Mouse (Mus musculus) adrenal gland, adult (tissue): ENCODE measurements around the gene Gm20388.

Source experiments
- DNase-seq, 2 experiments: peaks; one replicate each; pipeline ENCODE4 v3.0.0; 2022 to 2023; ENCODE audit warnings: low spot score in 1 of 2; ENCODE audit not compliant: inconsistent age in 2 of 2

The Gm20388 gene

GRCm38 (mm10) chr8:121809524-121810155 is 1899.0 kb downstream of the Gm20388 start:
- DNase-seq: peak; percentile 60 to 62

GRCm38 (mm10) chr8:121811502-121811901 is 1900.9 kb downstream of the Gm20388 start:
- DNase-seq: no peak

- DNase-seq: peak in 1 of 2 experiments; percentile 49
Measured at GRCm38 (mm10) chr8:121811931-121812570, 1901.4 kb downstream of the Gm20388 start.

- no peak for DNase-seq
Measured at GRCm38 (mm10) chr8:121818226-121818625, 1907.6 kb downstream of the Gm20388 start.

- DNase-seq: no peak
Measured at GRCm38 (mm10) chr8:121820840-121821239, 1910.2 kb downstream of the Gm20388 start.

- no peak for DNase-seq
Measured at GRCm38 (mm10) chr8:121821320-121821719, 1910.7 kb downstream of the Gm20388 start.

GRCm38 (mm10) chr8:121821770-121822169 is 1911.1 kb downstream of the Gm20388 start:
- DNase-seq: no peak

GRCm38 (mm10) chr8:121827726-121828125 is 1917.1 kb downstream of the Gm20388 start:
- DNase-seq: no peak

GRCm38 (mm10) chr8:121828376-121829023 is 1917.9 kb downstream of the Gm20388 start:
- DNase-seq: no peak

GRCm38 (mm10) chr8:121829048-121829776 is 1918.6 kb downstream of the Gm20388 start, which contains the start of gene Klhdc4:
TSS of gene Klhdc4 (minus strand) at chr8:121829569.
- peak; percentile 88 to 97 for DNase-seq

- DNase-seq: no peak
Measured at GRCm38 (mm10) chr8:121829777-121830362, 1919.2 kb downstream of the Gm20388 start.

GRCm38 (mm10) chr8:121832061-121832460 is 1921.4 kb downstream of the Gm20388 start:
- DNase-seq: peak in 1 of 2 experiments; percentile 27

GRCm38 (mm10) chr8:121832503-121832902 is 1921.9 kb downstream of the Gm20388 start:
- DNase-seq: peak; percentile 64 to 91

GRCm38 (mm10) chr8:121841242-121841641 is 1930.6 kb downstream of the Gm20388 start:
- peak; percentile 70 to 86 for DNase-seq

- peak in 1 of 2 experiments; percentile 14 for DNase-seq
Measured at GRCm38 (mm10) chr8:121842064-121842955, 1931.7 kb downstream of the Gm20388 start.

- DNase-seq: peak in 1 of 2 experiments; percentile 10
Measured at GRCm38 (mm10) chr8:121843184-121843733, 1932.6 kb downstream of the Gm20388 start.

- DNase-seq: peak in 1 of 2 experiments; percentile 10
Measured at GRCm38 (mm10) chr8:121844765-121845164, 1934.1 kb downstream of the Gm20388 start.

- no peak for DNase-seq
Measured at GRCm38 (mm10) chr8:121846815-121847214, 1936.2 kb downstream of the Gm20388 start.

GRCm38 (mm10) chr8:121847261-121847822 is 1936.7 kb downstream of the Gm20388 start:
- peak in 1 of 2 experiments; percentile 15 for DNase-seq
